Mouse (Mus musculus) E14TG2a.4 (cell line): ENCODE measurements around the gene Psmf1.

ENCODE experiments used
- H3K27me3 ChIP-seq: 2 replicates; pipeline ENCODE4 v1.6.1; 2014; ENCODE audit warnings: low read length, control low read depth; ENCODE audit not compliant: insufficient read depth
- H3K36me3 ChIP-seq: 2 replicates; pipeline ENCODE4 v1.6.1; 2014; ENCODE audit warnings: low read length, control low read depth; ENCODE audit not compliant: insufficient read depth
- H3K4me1 ChIP-seq: replicated peaks from 2 replicates; pipeline ENCODE4 v1.6.1; 2014; ENCODE audit warnings: low read depth, low read length, control low read depth
- H3K4me3 ChIP-seq: replicated peaks from 2 replicates; pipeline ENCODE4 v1.5.1; 2014; ENCODE audit warnings: mild to moderate bottlenecking, low read length
- H3K9me3 ChIP-seq: 2 replicates; pipeline ENCODE4 v1.6.1; 2014; ENCODE audit warnings: low read length, control low read depth
- CTCF ChIP-seq: conservative IDR thresholded peaks from 2 replicates; pipeline ENCODE4 v1.5.1; 2014; ENCODE audit warnings: low read length
- NANOG ChIP-seq: IDR thresholded peaks from 2 replicates; pipeline ENCODE4 v1.6.1; 2014; ENCODE audit warnings: borderline replicate concordance, low read length, mixed read lengths
- POU5F1 ChIP-seq: IDR thresholded peaks from 2 replicates; pipeline ENCODE4 v1.6.1; 2014; ENCODE audit warnings: low read length, borderline replicate concordance

Gene Psmf1

GRCm38 (mm10) chr2:151740741-151741526 is 3.1 kb downstream of the Psmf1 start:
- Histone ChIP-seq H3K27me3 (peaks cover 18% of the 10 kb centered on the region), H3K9me3 (no peaks in the 10 kb centered on the region), H3K4me3 (peak overlapping the region; percentile 98), H3K4me1 (peaks cover 33% of the 10 kb centered on the region), H3K36me3 (peaks cover 24% of the 10 kb centered on the region)
- TF ChIP-seq NANOG: no peak
- no peak for TF ChIP-seq CTCF
- no peak; the same call in 1 of the 2 replicates for TF ChIP-seq POU5F1

DNA sequence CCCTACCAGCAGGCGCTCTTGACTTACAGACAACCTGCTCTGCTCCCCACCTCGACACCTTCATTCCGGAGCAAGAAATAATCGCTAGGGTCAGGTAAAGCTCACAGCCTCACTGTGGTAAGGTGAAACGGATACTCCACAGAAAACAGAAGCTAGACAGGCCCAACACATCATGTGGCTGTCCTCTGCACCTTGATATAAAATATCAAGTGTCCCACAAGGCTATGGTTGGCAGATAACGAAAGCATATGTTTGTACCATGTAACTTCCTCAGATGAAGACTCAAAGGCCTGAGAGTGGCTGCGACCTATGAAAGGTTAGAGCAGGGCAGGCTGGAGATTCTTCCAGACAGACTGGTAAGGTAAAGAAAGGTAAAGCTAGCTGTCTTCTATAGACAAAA is 4.5 kb downstream of the Psmf1 start:
- H3K9me3 ChIP-seq: no peaks in the 10 kb centered on the region
- TF ChIP-seq POU5F1: no peak
- no peak for TF ChIP-seq CTCF
- no peak for TF ChIP-seq NANOG
- peaks cover 38% of the 10 kb centered on the region for H3K36me3 ChIP-seq
- peaks cover 33% of the 10 kb centered on the region for H3K4me1 ChIP-seq
- H3K27me3 ChIP-seq: peaks cover 11% of the 10 kb centered on the region
- H3K4me3 ChIP-seq: peak overlapping the region; percentile 98; the same call in 1 of the 2 replicates

GRCm38 (mm10) chr2:151739081-151739480 is 4.9 kb downstream of the Psmf1 start:
- Histone ChIP-seq H3K36me3 (peaks cover 42% of the 10 kb centered on the region), H3K4me1 (peaks cover 33% of the 10 kb centered on the region), H3K4me3 (0 out of 2 replicates have a peak overlapping the region, but pooled peaks have one; percentile 98), H3K9me3 (no peaks in the 10 kb centered on the region), H3K27me3 (peaks cover 9% of the 10 kb centered on the region)
- TF ChIP-seq POU5F1: no peak
- no peak for TF ChIP-seq NANOG
- TF ChIP-seq CTCF: no peak

- Histone ChIP-seq H3K4me3 (no peak overlapping the region), H3K4me1 (peaks cover 33% of the 10 kb centered on the region), H3K36me3 (peaks cover 49% of the 10 kb centered on the region), H3K9me3 (no peaks in the 10 kb centered on the region), H3K27me3 (peaks cover 3% of the 10 kb centered on the region; the same call in 1 of the 2 replicates)
- no peak for TF ChIP-seq POU5F1
- no peak for TF ChIP-seq NANOG
- no peak for TF ChIP-seq CTCF
Measured at GRCm38 (mm10) chr2:151738460-151738859, 5.5 kb downstream of the Psmf1 start.

GRCm38 (mm10) chr2:151735422-151735821 is 8.6 kb downstream of the Psmf1 start:
- TF ChIP-seq CTCF (no peak), POU5F1 (no peak), NANOG (no peak)
- peaks cover 72% of the 10 kb centered on the region for H3K36me3 ChIP-seq
- H3K27me3 ChIP-seq: no peaks in the 10 kb centered on the region
- no peaks in the 10 kb centered on the region for H3K9me3 ChIP-seq
- peaks cover 26% of the 10 kb centered on the region for H3K4me1 ChIP-seq
- no peak overlapping the region for H3K4me3 ChIP-seq

GRCm38 (mm10) chr2:151733151-151733865 is 10.7 kb downstream of the Psmf1 start:
- H3K9me3 ChIP-seq: no peaks in the 10 kb centered on the region
- TF ChIP-seq NANOG: no peak
- no peak for TF ChIP-seq CTCF
- no peak for TF ChIP-seq POU5F1
- 0 out of 2 replicates have a peak, but pooled peaks cover 5% of the 10 kb centered on the region for H3K4me1 ChIP-seq
- H3K36me3 ChIP-seq: peaks cover 80% of the 10 kb centered on the region
- no peak overlapping the region for H3K4me3 ChIP-seq
- no peaks in the 10 kb centered on the region for H3K27me3 ChIP-seq

DNA sequence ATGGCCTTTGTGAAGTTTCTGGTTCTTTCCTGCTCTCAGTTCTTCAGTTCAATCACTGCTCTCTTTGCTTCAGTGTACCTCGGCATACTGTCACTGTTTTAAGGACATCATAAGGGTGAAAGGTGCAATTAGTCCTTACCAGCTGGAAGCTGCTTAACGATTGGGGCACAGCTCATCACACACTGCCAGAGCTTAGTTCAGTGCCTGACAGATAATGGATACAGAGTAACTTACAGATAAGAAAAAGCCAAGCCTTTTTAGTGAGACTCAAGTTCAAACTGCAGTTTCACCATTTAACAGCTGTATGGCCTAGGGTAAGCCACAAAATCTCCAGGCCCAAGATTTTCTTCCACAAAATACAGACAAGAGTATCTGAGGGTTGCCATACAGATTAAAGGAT is 19.9 kb downstream of the Psmf1 start:
- no peak for TF ChIP-seq NANOG
- TF ChIP-seq POU5F1: no peak
- no peak for TF ChIP-seq CTCF
- H3K4me1 ChIP-seq: no peaks in the 10 kb centered on the region

GRCm38 (mm10) chr2:151716318-151717055 is 27.5 kb downstream of the Psmf1 start:
- no peaks in the 10 kb centered on the region for H3K9me3 ChIP-seq
- H3K4me3 ChIP-seq: no peak overlapping the region
- TF ChIP-seq NANOG (no peak), CTCF (no peak), POU5F1 (no peak)
- no peaks in the 10 kb centered on the region for H3K4me1 ChIP-seq
- peaks cover 68% of the 10 kb centered on the region for H3K36me3 ChIP-seq
- no peaks in the 10 kb centered on the region for H3K27me3 ChIP-seq

More for the DNA sequence above, 19.9 kb downstream of the Psmf1 start:
- Histone ChIP-seq H3K27me3 (no peaks in the 10 kb centered on the region), H3K9me3 (no peaks in the 10 kb centered on the region), H3K4me3 (no peak overlapping the region), H3K36me3 (peaks cover 96% of the 10 kb centered on the region)
